Mouse (Mus musculus): Measurements from ENCODE around the gene B230104I21Rik.

DNA sequence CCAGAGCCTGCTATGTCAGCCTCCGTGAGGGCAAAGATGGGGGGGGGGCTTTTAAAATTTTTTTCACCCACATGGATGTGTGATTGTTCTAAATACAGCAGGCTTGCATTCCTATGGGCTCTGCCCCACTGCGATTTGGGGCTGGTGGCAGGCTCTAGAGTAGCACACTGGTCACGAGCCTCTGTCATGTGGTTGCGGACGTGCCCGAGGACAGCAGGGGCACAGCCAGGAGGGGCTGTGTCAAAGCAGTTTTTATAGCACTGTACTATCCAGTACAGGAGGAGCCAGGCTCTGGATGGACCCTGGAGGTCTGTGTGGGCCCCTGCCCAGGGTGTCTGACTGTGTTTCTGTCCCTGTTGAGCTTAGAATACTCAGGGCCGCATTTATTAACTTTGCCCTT, 5.9 kb upstream of the B230104I21Rik start:
- no peak for TF ChIP-seq CTCF (IDR thresholded peaks at IDR 0.05; ENCODE audit: extremely low read depth, insufficient read depth, low read length)
- no peak for TF ChIP-seq POLR2A (IDR thresholded peaks at IDR 0.05; ENCODE audit: extremely low read depth, insufficient read depth, low read length)

Measured in cortical plate, adult 2 months (tissue).